Mouse (Mus musculus): ENCODE data around the gene Cyp39a1.

Cyp39a1 gene

DNA sequence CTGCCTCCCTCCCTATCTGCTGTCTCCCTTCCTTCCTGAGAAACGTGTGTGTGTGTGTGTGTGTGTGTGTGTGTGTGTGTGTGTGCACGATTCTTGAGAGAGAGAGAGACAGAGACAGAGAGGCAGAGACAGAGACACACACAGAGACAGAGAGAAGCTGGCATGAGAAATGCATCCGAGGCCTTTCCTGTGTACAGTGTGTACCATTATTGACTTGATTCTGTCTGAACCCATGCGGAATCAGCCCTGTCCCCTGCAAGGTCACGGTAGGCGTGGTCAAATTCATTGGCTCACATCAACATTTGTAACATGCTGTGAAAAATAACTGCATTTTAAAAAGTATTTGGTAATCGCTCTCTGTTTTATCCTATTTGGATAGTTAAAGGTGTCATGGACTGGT, 16.9 kb downstream of the Cyp39a1 start:
- DNase-seq (ENCODE audit: low spot score) = no peak

DNA sequence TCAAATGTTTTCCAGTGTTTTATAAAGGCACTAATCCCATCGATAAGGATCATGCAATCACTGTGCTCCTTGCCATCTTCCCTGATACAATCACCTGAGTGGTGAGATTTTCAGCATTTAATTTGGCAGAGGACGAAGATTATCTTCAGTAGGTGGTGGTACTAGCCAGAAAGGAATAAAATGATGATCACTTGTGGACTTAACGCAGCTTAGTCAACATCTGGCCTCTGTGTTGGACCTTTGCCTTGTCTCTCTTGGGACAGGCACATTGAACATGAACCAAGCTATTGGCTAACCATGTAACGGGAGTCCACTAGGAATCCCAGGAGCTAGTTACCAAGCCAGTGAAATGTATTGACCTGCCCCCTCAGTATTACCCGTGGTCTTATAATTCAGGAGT, 17.4 kb downstream of the Cyp39a1 start:
- DNase-seq (ENCODE audit: low spot score) = no peak

GRCm38 (mm10) chr17:43689591-43689990, 22.4 kb downstream of the Cyp39a1 start:
- DNase-seq (ENCODE audit: low spot score) = no peak

- peak; percentile 91 for DNase-seq (ENCODE audit: low spot score)
Measured at GRCm38 (mm10) chr17:43698997-43699649, 31.9 kb downstream of the Cyp39a1 start.

DNA sequence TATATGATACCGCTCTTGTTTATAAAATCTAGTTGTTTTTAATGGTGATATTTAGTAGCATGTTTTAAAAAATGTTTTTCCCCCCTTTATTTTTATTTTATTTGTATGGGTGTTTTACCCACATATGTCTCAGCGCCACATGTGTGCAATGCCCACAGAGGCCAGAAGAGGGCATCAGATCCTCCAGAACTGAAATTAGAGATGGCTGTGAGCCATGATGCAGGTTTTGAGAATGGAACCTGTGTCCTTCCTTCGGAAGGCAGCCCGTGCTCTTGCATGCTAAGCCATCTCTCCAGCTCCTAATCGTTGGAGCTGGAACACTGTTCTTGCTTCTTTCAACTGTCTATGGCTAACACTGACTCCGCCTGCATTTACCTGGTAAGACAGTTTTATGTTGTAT, 33.8 kb downstream of the Cyp39a1 start:
- peak; percentile 70 for DNase-seq (ENCODE audit: low spot score)

DNA sequence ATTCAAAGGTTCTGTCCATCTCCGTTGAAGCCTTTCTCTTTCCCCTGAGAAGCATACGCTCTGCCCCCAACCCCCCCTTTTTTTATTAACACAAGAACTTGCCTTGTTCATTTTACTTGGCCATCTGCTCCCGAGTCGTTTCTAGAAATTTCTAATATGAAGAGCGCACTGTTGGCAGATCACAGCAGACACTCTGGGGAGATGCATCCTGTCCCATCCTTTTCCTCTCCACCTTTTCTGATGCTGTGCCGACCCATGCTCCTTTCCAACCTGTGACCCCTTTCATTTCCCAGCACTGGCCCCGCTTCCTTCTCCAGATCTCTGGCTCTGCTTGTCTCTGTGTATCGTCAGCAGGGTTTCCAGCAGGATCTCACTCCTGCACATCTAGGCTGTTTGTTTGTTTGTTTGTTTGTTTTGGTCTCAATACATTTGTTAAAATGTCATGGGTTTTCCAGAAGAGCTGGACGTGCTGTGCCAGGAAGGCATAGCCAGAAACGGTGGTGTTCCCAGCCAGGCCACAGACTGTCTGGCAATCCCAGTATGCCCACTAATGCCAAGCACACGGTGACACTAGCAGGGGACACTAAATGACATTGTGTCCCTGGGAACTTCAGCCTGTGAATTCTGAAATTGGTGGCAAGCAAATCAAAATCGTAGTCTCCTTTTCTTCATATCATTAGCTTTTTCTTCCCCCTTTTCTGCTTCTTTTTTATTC, 37.1 kb downstream of the Cyp39a1 start:
- no peak for DNase-seq (ENCODE audit: low spot score)

DNA sequence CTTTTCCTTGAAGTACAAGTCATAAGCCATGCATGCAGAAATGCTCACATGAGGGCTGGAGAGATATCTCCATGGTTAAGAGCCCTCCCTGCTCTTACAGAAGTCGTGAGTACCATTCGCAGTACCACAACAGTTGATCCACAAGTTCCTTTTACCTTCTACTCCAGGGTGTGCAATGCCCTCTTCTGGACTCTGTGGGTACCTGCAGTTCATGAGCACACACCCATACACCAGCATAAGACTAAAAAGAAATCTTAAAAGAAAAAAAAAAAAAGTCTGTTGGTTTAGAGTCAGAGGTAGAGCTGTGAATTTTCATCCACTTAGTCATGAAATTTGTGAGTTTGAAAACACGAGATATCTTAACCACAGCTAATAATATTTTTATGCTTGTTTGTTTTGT, 39.5 kb downstream of the Cyp39a1 start:
- no peak for DNase-seq (ENCODE audit: low spot score)

- DNase-seq (ENCODE audit: low spot score) = no peak
Measured at GRCm38 (mm10) chr17:43707254-43707653, 40.0 kb downstream of the Cyp39a1 start.

- DNase-seq (ENCODE audit: low spot score) = no peak
Measured at GRCm38 (mm10) chr17:43711557-43712352, 44.5 kb downstream of the Cyp39a1 start.

- DNase-seq (ENCODE audit: low spot score) = no peak
Measured at GRCm38 (mm10) chr17:43714191-43714590, 47.0 kb downstream of the Cyp39a1 start.

GRCm38 (mm10) chr17:43716601-43717000, 49.4 kb downstream of the Cyp39a1 start:
- no peak for DNase-seq (ENCODE audit: low spot score)

- no peak for DNase-seq (ENCODE audit: low spot score)
Measured at GRCm38 (mm10) chr17:43719401-43719800, 52.2 kb downstream of the Cyp39a1 start.

DNA sequence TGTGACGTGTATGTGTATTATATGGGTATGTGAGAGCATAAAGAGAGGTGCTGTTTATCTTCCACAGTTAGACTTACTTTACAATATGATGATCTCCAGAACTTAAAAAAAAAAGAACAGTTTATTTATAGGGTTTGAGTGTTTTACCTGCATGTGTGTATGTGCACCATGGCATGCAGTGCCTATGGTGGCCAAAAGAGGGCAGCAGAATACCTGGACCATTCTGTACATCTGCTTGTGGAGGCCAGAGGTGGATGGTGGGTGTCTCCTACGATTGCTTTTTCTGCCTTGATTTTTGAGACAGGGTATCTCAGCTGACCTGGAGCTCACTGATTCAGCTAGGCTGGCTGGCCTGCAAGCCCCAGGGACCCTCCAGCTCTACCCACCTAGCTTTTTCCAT, 57.3 kb downstream of the Cyp39a1 start:
- DNase-seq (ENCODE audit: low spot score) = no peak

DNA sequence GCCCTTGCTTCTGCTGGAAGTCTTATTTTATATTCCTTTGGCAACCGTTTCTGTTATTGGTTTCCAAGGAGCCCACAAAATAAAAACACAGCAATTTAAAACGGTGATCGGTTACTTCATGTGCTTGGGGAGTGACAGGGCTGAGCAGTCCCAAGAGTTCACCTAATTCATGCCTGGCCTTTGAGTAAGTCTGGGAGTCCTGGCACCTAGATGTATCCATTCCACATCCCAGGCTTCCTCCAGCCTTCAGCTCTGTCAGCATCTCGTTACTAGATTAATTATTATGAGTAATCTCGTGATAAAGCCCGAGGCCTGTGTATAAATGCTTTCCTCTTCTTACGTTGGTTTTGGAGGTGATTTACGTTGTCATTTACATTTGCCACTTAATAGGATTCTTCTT, 64.1 kb downstream of the Cyp39a1 start:
- DNase-seq (ENCODE audit: low spot score) = no peak

GRCm38 (mm10) chr17:43731976-43732375, 64.8 kb downstream of the Cyp39a1 start:
- DNase-seq (ENCODE audit: low spot score) = no peak

- no peak for DNase-seq (ENCODE audit: low spot score)
Measured at GRCm38 (mm10) chr17:43734252-43734651, 67.0 kb downstream of the Cyp39a1 start.

- no peak for DNase-seq (ENCODE audit: low spot score)
Measured at GRCm38 (mm10) chr17:43743933-43744332, 76.7 kb downstream of the Cyp39a1 start.

DNA sequence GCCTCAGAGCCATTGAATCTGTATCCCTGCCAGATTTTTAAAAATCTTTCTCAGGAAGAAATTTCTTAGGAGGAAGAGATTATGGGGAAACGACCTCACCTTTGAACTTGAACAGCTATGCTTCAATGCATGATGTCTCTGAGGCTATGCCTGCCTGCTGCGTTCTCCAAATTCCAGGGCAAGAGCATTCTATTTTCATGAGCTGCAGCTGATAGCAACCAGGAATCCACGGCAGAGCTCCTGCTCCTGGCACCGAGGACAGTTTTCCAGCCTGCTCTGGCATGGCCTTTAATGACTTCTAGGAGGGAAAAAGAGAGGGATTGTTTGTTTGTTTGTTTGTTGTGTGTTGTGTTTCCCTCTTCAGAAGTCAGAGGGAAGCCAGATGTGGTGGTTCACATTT, 77.2 kb downstream of the Cyp39a1 start:
- no peak for DNase-seq (ENCODE audit: low spot score)

DNA sequence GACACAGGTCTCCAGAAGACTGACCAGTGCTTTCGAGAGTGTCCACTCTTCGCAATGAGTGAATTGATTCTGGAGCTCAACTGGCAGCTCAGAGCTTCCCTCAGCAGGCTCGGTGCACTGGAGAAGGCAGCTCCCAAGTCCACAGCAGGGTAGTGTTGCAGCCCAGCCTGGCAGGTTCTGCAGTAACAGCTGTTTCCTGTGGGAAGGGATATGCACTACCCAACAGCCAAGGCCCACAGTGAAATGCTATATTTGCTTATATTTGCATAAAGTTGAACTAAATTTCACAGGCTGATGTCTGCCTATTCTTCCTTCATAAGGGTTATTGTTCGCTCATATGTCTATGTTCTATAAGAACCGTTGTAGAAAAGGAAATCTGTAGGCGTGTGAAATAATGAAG, 83.9 kb downstream of the Cyp39a1 start:
- no peak for DNase-seq (ENCODE audit: low spot score)

DNA sequence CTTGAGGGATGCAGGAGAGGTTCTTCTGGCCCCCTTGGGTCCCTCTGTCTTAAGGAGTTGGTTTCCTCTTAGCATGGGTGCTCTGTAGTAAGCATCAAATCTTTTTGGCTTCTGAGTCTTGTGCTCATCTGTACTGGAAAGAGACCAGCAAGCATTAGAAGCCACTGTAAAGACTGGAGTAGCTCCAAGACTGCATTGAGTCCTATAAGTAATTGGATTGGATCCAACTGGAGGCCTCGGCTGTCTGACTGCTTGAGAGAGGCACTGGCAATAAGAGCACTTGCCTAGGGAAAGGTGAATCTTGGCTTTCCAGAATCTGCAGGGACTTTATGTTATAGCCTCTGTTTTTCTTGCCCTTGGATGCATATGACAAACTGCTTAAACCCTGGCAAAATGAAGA, 85.6 kb downstream of the Cyp39a1 start:
- no peak for DNase-seq (ENCODE audit: low spot score)

GRCm38 (mm10) chr17:43754687-43755086, 87.5 kb downstream of the Cyp39a1 start:
- peak; percentile 33 for DNase-seq (ENCODE audit: low spot score)

- DNase-seq (ENCODE audit: low spot score) = peak; percentile 26
Measured at GRCm38 (mm10) chr17:43758607-43759259, 91.5 kb downstream of the Cyp39a1 start.

- DNase-seq (ENCODE audit: low spot score) = no peak
Measured at GRCm38 (mm10) chr17:43784531-43784930, 117.3 kb downstream of the Cyp39a1 start.
